Mouse (Mus musculus): ENCODE measurements around the gene Baiap2. TPM values are rescaled to one million over a fixed set of nuclear protein-coding genes. Genes with fewer than 3 reads are reported as not detected.

Gene Baiap2
- total and polyA plus RNA-seq, 3 experiments, result 3.4 to 6.7 (median 6.1) TPM

GRCm38 (mm10) chr11:119901174-119901573, 41.4 kb upstream of the Baiap2 start:
- no peaks in the 10 kb centered on the region for H3K79me2 ChIP-seq (replicated peaks; ENCODE audit: control insufficient read depth, extremely low read depth, insufficient read depth, poor library complexity, severe bottlenecking)
- no peak overlapping the region for H3K9ac ChIP-seq (ENCODE audit: insufficient read depth, low read depth)
- no peak for DNase-seq (ENCODE audit: extremely low read depth)
- in situ Hi-C loops (cut with MboI; ENCODE audit: low pct_ligation_motif_present, low pct_unique_long_range_greater_than_20kb, low sequenced_read_pairs) (loop anchor here (5.0 kb wide), 1 partner anchor 399 kb away; no protein-coding TSS in a partner anchor), dilution Hi-C loops (cut with MboI; ENCODE audit: extremely low pct_ligation_motif_present, extremely low pct_unique_long_range_greater_than_20kb, low sequenced_read_pairs) (no loop called here)
- H3K4me1 ChIP-seq (ENCODE audit: control insufficient read depth in 1 of 2, insufficient read depth in 2 of 2), result peaks cover 0 to 16% of the 10 kb centered on the region in 2 experiments; a peak in 2 of 4 replicates
- H3K27me3 ChIP-seq (replicated peaks), result peaks cover 2% of the 10 kb centered on the region
- H3K4me2 ChIP-seq (ENCODE audit: insufficient read depth, low read depth, poor library complexity, severe bottlenecking), result no peak overlapping the region
- 0 out of 4 replicates have a peak, but pooled peaks of 1 of the 2 experiments have one; percentile 10 for TF ChIP-seq CTCF (conservative IDR thresholded peaks at IDR 0.05 in 1 of 2, IDR thresholded peaks at IDR 0.05 in 1 of 2; ENCODE audit: low read depth in 2 of 2, low read length in 2 of 2)
- 0 out of 2 replicates have a peak, but pooled peaks have one; percentile 5 for TF ChIP-seq SMC3 (IDR thresholded peaks at IDR 0.05; ENCODE audit: low read depth, low read length)
- peak; percentile 66; the same call in 1 of the 2 replicates for TF ChIP-seq POLR2AphosphoS2 (IDR thresholded peaks at IDR 0.05; ENCODE audit: low read depth, low read length)
- TF ChIP-seq JUN (IDR thresholded peaks at IDR 0.05; ENCODE audit: insufficient read depth, low read depth, low read length), result no peak
- no peak overlapping the region for H3K4me3 ChIP-seq (replicated peaks in 1 of 3; ENCODE audit: low read depth in 2 of 3, low read length in 2 of 3, poor library complexity in 1 of 3)
- H3K27ac ChIP-seq (ENCODE audit: insufficient read depth, low read depth), result no peak overlapping the region
- peaks cover 23 to 45% of the 10 kb centered on the region in 2 experiments for H3K36me3 ChIP-seq (replicated peaks in 1 of 2; ENCODE audit: control insufficient read depth in 1 of 2, insufficient read depth in 1 of 2, low read length in 1 of 2)
- no peaks in the 10 kb centered on the region for H3K9me3 ChIP-seq (replicated peaks; ENCODE audit: low read length)

GRCm38 (mm10) chr11:119902891-119903290, 39.7 kb upstream of the Baiap2 start:
- Histone ChIP-seq H3K27me3 (replicated peaks) (peaks cover 18% of the 10 kb centered on the region), H3K4me3 (replicated peaks in 1 of 3; ENCODE audit: low read depth in 2 of 3, low read length in 2 of 3, poor library complexity in 1 of 3) (no peak overlapping the region), H3K4me1 (ENCODE audit: control insufficient read depth in 1 of 2, insufficient read depth in 2 of 2) (peaks cover 0 to 7% of the 10 kb centered on the region in 2 experiments; a peak in 1 of 4 replicates), H3K9me3 (replicated peaks; ENCODE audit: low read length) (no peaks in the 10 kb centered on the region), H3K4me2 (ENCODE audit: insufficient read depth, low read depth, poor library complexity, severe bottlenecking) (no peak overlapping the region), H3K27ac (ENCODE audit: insufficient read depth, low read depth) (no peak overlapping the region), H3K36me3 (replicated peaks in 1 of 2; ENCODE audit: control insufficient read depth in 1 of 2, insufficient read depth in 1 of 2, low read length in 1 of 2) (peaks cover 9 to 30% of the 10 kb centered on the region in 2 experiments), H3K79me2 (replicated peaks; ENCODE audit: control insufficient read depth, extremely low read depth, insufficient read depth, poor library complexity, severe bottlenecking) (no peaks in the 10 kb centered on the region), H3K9ac (ENCODE audit: insufficient read depth, low read depth) (no peak overlapping the region)
- dilution Hi-C loops (cut with MboI; ENCODE audit: extremely low pct_ligation_motif_present, extremely low pct_unique_long_range_greater_than_20kb, low sequenced_read_pairs), result no loop called here
- no peak for DNase-seq (ENCODE audit: extremely low read depth)
- TF ChIP-seq CHD1 (IDR thresholded peaks at IDR 0.05; ENCODE audit: low read depth, low read length) (no peak), POLR2AphosphoS2 (IDR thresholded peaks at IDR 0.05; ENCODE audit: low read depth, low read length) (0 out of 2 replicates have a peak, but pooled peaks have one; percentile 13)
- in situ Hi-C loops (cut with MboI; ENCODE audit: low pct_ligation_motif_present, low pct_unique_long_range_greater_than_20kb, low sequenced_read_pairs), result loop anchor here (5.0 kb wide), 1 partner anchor 401 kb away; no protein-coding TSS in a partner anchor

- in situ Hi-C loops (cut with MboI; ENCODE audit: low pct_ligation_motif_present, low pct_unique_long_range_greater_than_20kb, low sequenced_read_pairs), result loop anchor here (5.0 kb wide), 1 partner anchor 402 kb away; no protein-coding TSS in a partner anchor
Observed at GRCm38 (mm10) chr11:119904621-119905286, 37.8 kb upstream of the Baiap2 start.

More at GRCm38 (mm10) chr11:119904621-119905286, 37.8 kb upstream of the Baiap2 start:
- no peaks in the 10 kb centered on the region for H3K9me3 ChIP-seq (replicated peaks; ENCODE audit: low read length)
- TF ChIP-seq UBTF (IDR thresholded peaks at IDR 0.05; ENCODE audit: low read depth, low read length) (no peak), RCOR1 (conservative IDR thresholded peaks at IDR 0.05; ENCODE audit: low read depth, low read length) (no peak), NELFE (IDR thresholded peaks at IDR 0.05; ENCODE audit: low read depth, low read length) (0 out of 2 replicates have a peak, but pooled peaks have one; percentile 17), CTCF (conservative IDR thresholded peaks at IDR 0.05 in 1 of 2, IDR thresholded peaks at IDR 0.05 in 1 of 2; ENCODE audit: low read depth in 2 of 2, low read length in 2 of 2) (peak; percentile 98 to 99), SMC3 (IDR thresholded peaks at IDR 0.05; ENCODE audit: low read depth, low read length) (peak; percentile 89), ZC3H11A (IDR thresholded peaks at IDR 0.05; ENCODE audit: low read depth, low read length) (peak; percentile 73), USF2 (conservative IDR thresholded peaks at IDR 0.05; ENCODE audit: low read depth, low read length) (no peak), ETS1 (conservative IDR thresholded peaks at IDR 0.05; ENCODE audit: low read depth, low read length) (no peak), MEF2A (IDR thresholded peaks at IDR 0.05; ENCODE audit: borderline replicate concordance, low read depth, low read length) (no peak), RAD21 (IDR thresholded peaks at IDR 0.05; ENCODE audit: low read depth, low read length) (peak; percentile 100), IRF4 (IDR thresholded peaks at IDR 0.05; ENCODE audit: low read depth, low read length) (0 out of 2 replicates have a peak, but pooled peaks have one; percentile 35), TCF12 (IDR thresholded peaks at IDR 0.05; ENCODE audit: low read depth, low read length) (no peak), MYC (IDR thresholded peaks at IDR 0.05; ENCODE audit: low read depth, low read length) (peak; percentile 61; the same call in 1 of the 2 replicates), USF1 (IDR thresholded peaks at IDR 0.05; ENCODE audit: low read depth, low read length) (no peak), MAZ (IDR thresholded peaks at IDR 0.05; ENCODE audit: low read depth, low read length) (no peak)
- DNase-seq (ENCODE audit: extremely low read depth), result peak; percentile 78
- H3K9ac ChIP-seq (ENCODE audit: insufficient read depth, low read depth), result no peak overlapping the region
- H3K27me3 ChIP-seq (replicated peaks), result peaks cover 30% of the 10 kb centered on the region
- no peaks in the 10 kb centered on the region for H3K79me2 ChIP-seq (replicated peaks; ENCODE audit: control insufficient read depth, extremely low read depth, insufficient read depth, poor library complexity, severe bottlenecking)
- peaks cover 0 to 11% of the 10 kb centered on the region in 2 experiments for H3K36me3 ChIP-seq (replicated peaks in 1 of 2; ENCODE audit: control insufficient read depth in 1 of 2, insufficient read depth in 1 of 2, low read length in 1 of 2)
- no peak overlapping the region for H3K27ac ChIP-seq (ENCODE audit: insufficient read depth, low read depth)
- no peak overlapping the region for H3K4me3 ChIP-seq (replicated peaks in 1 of 3; ENCODE audit: low read depth in 2 of 3, low read length in 2 of 3, poor library complexity in 1 of 3)
- dilution Hi-C loops (cut with MboI; ENCODE audit: extremely low pct_ligation_motif_present, extremely low pct_unique_long_range_greater_than_20kb, low sequenced_read_pairs), result no loop called here
- H3K4me2 ChIP-seq (ENCODE audit: insufficient read depth, low read depth, poor library complexity, severe bottlenecking), result no peak overlapping the region
- H3K4me1 ChIP-seq (ENCODE audit: control insufficient read depth in 1 of 2, insufficient read depth in 2 of 2), result peaks cover 0 to 10% of the 10 kb centered on the region in 2 experiments; a peak in 2 of 4 replicates

All from CH12.LX (cell line).